Mouse (Mus musculus): ENCODE results near the gene Hinfp. TPM values are rescaled to one million over a fixed set of nuclear protein-coding genes. Genes with fewer than 3 reads are reported as not detected.
"Not testable (repeated sequence)": the region's sequence is repeated elsewhere in the genome, so short reads cannot be mapped to it uniquely, and the experiment has no call there.

Gene Hinfp
- polyA plus RNA-seq, 1 experiment from 2014 or later, result 14.9 TPM

- H3K9ac ChIP-seq (ENCODE audit: low read depth, low read length), result peak overlapping the region; percentile 81
- TF ChIP-seq CTCF (IDR thresholded peaks at IDR 0.05; ENCODE audit: low read depth), result no peak
- H3K4me2 ChIP-seq (ENCODE audit: low read length), result peak overlapping the region; percentile 80
- peak overlapping the region; percentile 76 for H3K4me3 ChIP-seq (replicated peaks; ENCODE audit: low read depth, low read length)
- H3K4me1 ChIP-seq (replicated peaks; ENCODE audit: insufficient read depth, low read length), result peaks cover 8% of the 10 kb centered on the region; the same call in 1 of the 2 replicates
- no peaks in the 10 kb centered on the region for H3K27me3 ChIP-seq (ENCODE audit: insufficient read depth, low read length)
- peak; percentile 76 for DNase-seq (ENCODE audit: low spot score)
- ATAC-seq (replicated peaks; ENCODE audit: low FRiP score, low read depth), result peak; percentile 18; the same call in 1 of the 2 replicates
- WGBS, result under 1% methylated on average over 22 of the region's 22 CpGs
- peak overlapping the region; percentile 94 for H3K27ac ChIP-seq
- H3K36me3 ChIP-seq (ENCODE audit: insufficient read depth, low read length), result 0 out of 2 replicates have a peak, but pooled peaks cover 13% of the 10 kb centered on the region
- H3K9me3 ChIP-seq (replicated peaks; ENCODE audit: low read length), result no peaks in the 10 kb centered on the region
These were observed 21.7 kb upstream of the Hinfp start for GRCm38 (mm10) chr9:44327064-44327711.

DNA sequence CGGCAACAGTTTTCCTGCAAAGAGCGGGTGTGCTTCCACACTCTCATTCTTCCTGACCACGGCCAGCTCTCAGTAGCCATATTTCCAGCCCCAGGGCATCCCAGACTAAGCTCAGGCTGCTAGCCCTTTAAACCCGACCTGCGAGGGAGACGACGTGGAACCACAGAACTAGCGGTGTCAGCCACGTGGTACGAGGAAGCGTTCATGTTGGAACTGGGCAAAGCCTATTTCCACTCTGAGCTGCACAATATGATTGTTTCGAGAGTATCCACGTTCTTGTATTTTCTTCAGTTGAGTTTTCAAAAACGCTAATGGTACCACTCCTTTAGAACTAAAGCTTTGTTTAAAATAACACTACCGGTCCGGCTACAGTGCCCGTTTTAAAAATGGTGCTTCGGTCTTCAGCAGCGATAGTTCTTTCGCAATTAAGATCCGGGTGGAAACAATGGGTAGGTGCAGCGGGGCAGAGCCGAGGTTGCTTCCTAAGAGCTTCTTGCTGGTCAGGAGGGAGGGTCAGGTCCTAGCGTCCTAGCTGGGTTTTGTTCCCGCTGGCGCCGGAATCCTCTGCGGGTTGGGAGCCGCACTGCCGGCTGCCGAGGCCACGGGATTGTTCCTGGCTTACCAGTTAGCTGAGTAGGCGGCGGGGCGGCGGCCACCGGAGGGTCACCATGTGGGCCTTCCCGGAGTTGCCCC lies 21.0 kb upstream of the Hinfp start:
- under 1% methylated on average over 38 of the region's 38 CpGs for WGBS
- H3K9ac ChIP-seq (ENCODE audit: low read depth, low read length), result peak overlapping the region; percentile 81
- peak overlapping the region; percentile 94 for H3K27ac ChIP-seq
- TF ChIP-seq CTCF (IDR thresholded peaks at IDR 0.05; ENCODE audit: low read depth), result no peak
- DNase-seq (ENCODE audit: low spot score) (peak; percentile 95), ATAC-seq (replicated peaks; ENCODE audit: low FRiP score, low read depth) (peak; percentile 94)
- H3K9me3 ChIP-seq (replicated peaks; ENCODE audit: low read length), result no peaks in the 10 kb centered on the region
- peak overlapping the region; percentile 76 for H3K4me3 ChIP-seq (replicated peaks; ENCODE audit: low read depth, low read length)
- H3K4me2 ChIP-seq (ENCODE audit: low read length), result peak overlapping the region; percentile 80
- peaks cover 8% of the 10 kb centered on the region; the same call in 1 of the 2 replicates for H3K4me1 ChIP-seq (replicated peaks; ENCODE audit: insufficient read depth, low read length)
- no peaks in the 10 kb centered on the region for H3K27me3 ChIP-seq (ENCODE audit: insufficient read depth, low read length)
- H3K36me3 ChIP-seq (ENCODE audit: insufficient read depth, low read length), result 0 out of 2 replicates have a peak, but pooled peaks cover 13% of the 10 kb centered on the region

GRCm38 (mm10) chr9:44325768-44326370 lies 20.4 kb upstream of the Hinfp start, which contains the start of gene Dpagt1:
Dpagt1 (plus strand) TSS chr9:44326019.
- Histone ChIP-seq H3K4me3 (replicated peaks; ENCODE audit: low read depth, low read length) (peak within 1 kb of the TSS; percentile 76), H3K27me3 (ENCODE audit: insufficient read depth, low read length) (no peaks in the 10 kb centered on the region), H3K27ac (peak within 1 kb of the TSS; percentile 94), H3K4me2 (ENCODE audit: low read length) (peak within 1 kb of the TSS; percentile 80), H3K4me1 (replicated peaks; ENCODE audit: insufficient read depth, low read length) (peaks cover 8% of the 10 kb centered on the region; the same call in 1 of the 2 replicates), H3K9me3 (replicated peaks; ENCODE audit: low read length) (no peaks in the 10 kb centered on the region), H3K36me3 (ENCODE audit: insufficient read depth, low read length) (0 out of 2 replicates have a peak, but pooled peaks cover 8% of the 10 kb centered on the region), H3K9ac (ENCODE audit: low read depth, low read length) (peak within 1 kb of the TSS; percentile 81)
- DNase-seq (ENCODE audit: low spot score), result no peak
- ATAC-seq (replicated peaks; ENCODE audit: low FRiP score, low read depth), result no peak
- WGBS, result 2% methylated on average over 12 of the region's 12 CpGs
- no peak for TF ChIP-seq CTCF (IDR thresholded peaks at IDR 0.05; ENCODE audit: low read depth)

GRCm38 (mm10) chr9:44325032-44325767 lies 19.7 kb upstream of the Hinfp start:
- not testable (repeated sequence) for DNase-seq (ENCODE audit: low spot score); H3K27me3 ChIP-seq (ENCODE audit: insufficient read depth, low read length); H3K4me3 ChIP-seq (replicated peaks; ENCODE audit: low read depth, low read length); H3K4me1 ChIP-seq (replicated peaks; ENCODE audit: insufficient read depth, low read length); H3K36me3 ChIP-seq (ENCODE audit: insufficient read depth, low read length); ATAC-seq (replicated peaks; ENCODE audit: low FRiP score, low read depth); H3K9me3 ChIP-seq (replicated peaks; ENCODE audit: low read length)
- Histone ChIP-seq H3K27ac (peak overlapping the region; percentile 94; the same call in 1 of the 2 replicates), H3K9ac (ENCODE audit: low read depth, low read length) (0 out of 2 replicates have a peak overlapping the region, but pooled peaks have one; percentile 81), H3K4me2 (ENCODE audit: low read length) (peak overlapping the region; percentile 80; the same call in 1 of the 2 replicates)
- WGBS, result 67% methylated on average over 7 of the region's 8 CpGs

- TF ChIP-seq CTCF (IDR thresholded peaks at IDR 0.05; ENCODE audit: low read depth), result no peak
- H3K36me3 ChIP-seq (ENCODE audit: insufficient read depth, low read length), result no peaks in the 10 kb centered on the region
- WGBS, result 63% methylated on average over 6 of the region's 6 CpGs
- H3K9me3 ChIP-seq (replicated peaks; ENCODE audit: low read length), result no peaks in the 10 kb centered on the region
- H3K27me3 ChIP-seq (ENCODE audit: insufficient read depth, low read length), result no peaks in the 10 kb centered on the region
- peaks cover 11% of the 10 kb centered on the region for H3K4me1 ChIP-seq (replicated peaks; ENCODE audit: insufficient read depth, low read length)
- H3K9ac ChIP-seq (ENCODE audit: low read depth, low read length), result no peak overlapping the region
- no peak overlapping the region for H3K4me3 ChIP-seq (replicated peaks; ENCODE audit: low read depth, low read length)
- no peak for DNase-seq (ENCODE audit: low spot score)
- no peak overlapping the region for H3K4me2 ChIP-seq (ENCODE audit: low read length)
- no peak overlapping the region for H3K27ac ChIP-seq
- no peak for ATAC-seq (replicated peaks; ENCODE audit: low FRiP score, low read depth)
These were observed 18.7 kb upstream of the Hinfp start for GRCm38 (mm10) chr9:44324147-44324546.
